Mouse (Mus musculus) ES-E14 (cell line): ENCODE data around the gene Kif20b. TPM values are rescaled to one million over a fixed set of nuclear protein-coding genes. Genes with fewer than 3 reads are reported as not detected.

Experiments
- DNase-seq: peaks from one replicate; pipeline ENCODE4 v3.0.0-alpha.2; 2013; ENCODE audit warnings: low read depth, low spot score
- H3K27ac ChIP-seq: 2 replicates; pipeline ENCODE4 v1.5.1; 2012; ENCODE audit warnings: low read depth, mild to moderate bottlenecking, low read length, moderate library complexity, mixed read lengths; ENCODE audit not compliant: poor library complexity, insufficient read depth, severe bottlenecking
- H3K36me3 ChIP-seq: 2 replicates; pipeline ENCODE4 v1.6.1; 2012; ENCODE audit warnings: mild to moderate bottlenecking, low read length, moderate library complexity, mixed read lengths; ENCODE audit not compliant: control insufficient read depth, poor library complexity, insufficient read depth, severe bottlenecking
- H3K4me1 ChIP-seq, 2 experiments: fragments of 150-350 bp in 1 of 2; sonication (generic) in 1 of 2; 2 replicates each; pipeline ENCODE4 v1.6.1; 2012; ENCODE audit warnings: low read length in 2 of 2, mild to moderate bottlenecking in 1 of 2, mixed read lengths in 1 of 2; ENCODE audit not compliant: control insufficient read depth in 2 of 2, insufficient read depth in 2 of 2, poor library complexity in 1 of 2
- H3K4me3 ChIP-seq, 2 experiments: fragments of 150-350 bp in 1 of 2; sonication (generic) in 1 of 2; 2 replicates each; pipeline ENCODE4 v1.5.1; 2012; ENCODE audit warnings: low read length in 2 of 2, low read depth in 1 of 2, mild to moderate bottlenecking in 1 of 2, mixed read lengths in 1 of 2; ENCODE audit not compliant: insufficient read depth in 1 of 2, poor library complexity in 1 of 2, severe bottlenecking in 1 of 2
- H3K9ac ChIP-seq: 2 replicates; pipeline ENCODE4 v1.6.1; 2012; ENCODE audit warnings: low read depth, mild to moderate bottlenecking, low read length, mixed read lengths; ENCODE audit not compliant: poor library complexity, insufficient read depth, severe bottlenecking
- H3K9me3 ChIP-seq: fragments of 150-350 bp; sonication (generic); 2 replicates; pipeline ENCODE4 v1.6.1; 2012; ENCODE audit warnings: low read depth, mild to moderate bottlenecking, low read length; ENCODE audit not compliant: control insufficient read depth, insufficient read depth
- CHD2 ChIP-seq: IDR thresholded peaks from 2 replicates; pipeline ENCODE4 v1.6.1; 2014; ENCODE audit warnings: mild to moderate bottlenecking, low read depth, low read length, inconsistent platforms
- HCFC1 ChIP-seq: IDR thresholded peaks from 2 replicates; pipeline ENCODE4 v1.6.1; 2012; ENCODE audit warnings: low read length, inconsistent platforms, borderline replicate concordance; ENCODE audit not compliant: insufficient read depth
- MAFK ChIP-seq: IDR thresholded peaks from 2 replicates; pipeline ENCODE4 v1.6.1; 2014; ENCODE audit warnings: mild to moderate bottlenecking, low read depth, low read length, inconsistent platforms; ENCODE audit not compliant: insufficient read depth
- ZC3H11A ChIP-seq: IDR thresholded peaks from 2 replicates; pipeline ENCODE4 v1.6.1; 2012; ENCODE audit warnings: low read depth, mild to moderate bottlenecking, inconsistent platforms, low read length, borderline replicate concordance
- ZNF384 ChIP-seq: IDR thresholded peaks from 2 replicates; pipeline ENCODE4 v1.6.1; 2012; ENCODE audit warnings: low read depth, low read length, inconsistent platforms
- in situ Hi-C, 2 experiments: fragments of 600-800 bp; cut with MboI; formaldehyde crosslinking; loops; one replicate each; pipeline ENCODE4 v1.15.1; 2025; ENCODE audit warnings: low sequenced_read_pairs in 2 of 2, inconsistent platforms in 1 of 2; ENCODE audit not compliant: unreplicated experiment in 2 of 2
- total RNA-seq: library from RNA; depleted of rRNA; stranded (reverse); fragments of 300-350 nt; gene quantifications from 2 replicates; pipeline ENCODE4 v1.2.3, GENCODE M21; 2012

Kif20b gene
- total RNA-seq, 1 experiment = 68.0 TPM

GRCm38 (mm10) chr19:34879624-34880023, 42.5 kb upstream of the Kif20b start:
- peak overlapping the region; percentile 86; the same call in 1 of the 2 replicates for H3K9ac ChIP-seq
- peak overlapping the region; percentile 71 to 80 for H3K4me3 ChIP-seq
- H3K27ac ChIP-seq = no peak overlapping the region
- in situ Hi-C loops = no loop called here
- H3K4me1 ChIP-seq = peaks cover 0 to 4% of the 10 kb centered on the region in 2 experiments; a peak in 1 of 4 replicates
- no peaks in the 10 kb centered on the region for H3K36me3 ChIP-seq
- DNase-seq = no peak
- TF ChIP-seq CHD2 (no peak), ZNF384 (no peak), MAFK (no peak), HCFC1 (no peak), ZC3H11A (no peak)
- no peaks in the 10 kb centered on the region for H3K9me3 ChIP-seq

GRCm38 (mm10) chr19:34881160-34881559, 41.0 kb upstream of the Kif20b start:
- Histone ChIP-seq H3K4me3 (no peak overlapping the region), H3K36me3 (no peaks in the 10 kb centered on the region), H3K9me3 (no peaks in the 10 kb centered on the region), H3K4me1 (peaks cover 0 to 4% of the 10 kb centered on the region in 2 experiments; a peak in 1 of 4 replicates), H3K27ac (no peak overlapping the region), H3K9ac (no peak overlapping the region)
- no peak for TF ChIP-seq CHD2
- no peak for TF ChIP-seq HCFC1
- no peak for TF ChIP-seq MAFK
- DNase-seq = no peak
- in situ Hi-C loops = no loop called here

DNA sequence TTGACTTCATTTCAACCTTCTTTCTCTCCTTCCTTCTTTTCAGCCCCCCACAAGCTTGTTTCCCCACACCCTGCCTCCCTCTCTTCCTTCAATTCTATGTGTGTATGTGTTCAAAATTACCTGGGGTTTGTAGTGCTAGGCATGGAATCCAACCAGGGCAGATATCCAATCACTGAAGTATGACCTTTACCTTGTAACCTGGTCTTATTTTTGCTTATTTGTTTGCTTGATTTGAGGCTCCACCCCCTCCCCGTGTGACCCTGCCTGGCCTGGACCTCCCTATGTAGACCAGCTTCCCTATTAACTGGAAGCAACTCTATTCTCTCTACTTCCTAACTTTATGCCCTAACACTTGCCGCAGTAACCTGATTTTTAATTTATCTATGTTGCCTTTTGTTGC, 39.7 kb upstream of the Kif20b start:
- Histone ChIP-seq H3K4me1 (peaks cover 0 to 4% of the 10 kb centered on the region in 2 experiments; a peak in 1 of 4 replicates), H3K27ac (no peak overlapping the region), H3K4me3 (no peak overlapping the region), H3K9me3 (no peaks in the 10 kb centered on the region), H3K36me3 (no peaks in the 10 kb centered on the region), H3K9ac (no peak overlapping the region)
- in situ Hi-C loops = no loop called here
- TF ChIP-seq ZNF384 = no peak
- TF ChIP-seq CHD2 = no peak
- no peak for TF ChIP-seq MAFK
- TF ChIP-seq ZC3H11A = no peak
- no peak for TF ChIP-seq HCFC1
- DNase-seq = no peak

DNA sequence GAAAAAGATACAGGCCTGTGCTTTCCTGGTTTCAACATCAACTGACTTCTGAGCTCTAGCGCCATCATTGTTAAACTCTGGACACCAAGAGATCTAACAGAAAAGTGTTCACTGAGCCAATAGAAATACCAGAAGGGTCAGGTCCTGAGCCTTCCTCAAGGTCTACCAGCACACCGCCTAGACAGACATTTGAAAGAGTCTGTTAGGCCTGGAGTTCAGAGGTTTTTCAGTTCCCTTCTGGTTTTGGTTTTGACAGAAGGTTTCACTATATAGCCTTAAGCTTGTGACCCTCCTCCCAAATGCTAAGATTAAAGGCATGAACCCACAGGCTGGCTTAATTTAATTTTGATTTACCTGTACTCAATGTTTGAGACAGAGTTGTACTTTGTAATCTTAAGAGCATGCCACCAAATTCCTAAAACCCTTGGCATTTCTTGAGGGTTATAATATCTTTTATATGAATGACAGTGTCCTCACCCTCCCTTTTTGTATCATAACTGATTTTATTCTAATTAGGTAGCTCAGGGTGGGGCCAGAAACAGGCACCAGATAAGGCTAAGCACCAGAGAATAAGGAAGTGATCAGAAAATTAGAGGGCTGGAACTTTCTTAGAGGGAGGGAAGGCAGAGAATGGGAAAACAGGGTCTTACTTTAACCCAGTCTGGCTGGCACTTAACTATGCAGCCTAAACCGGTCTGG, 38.5 kb upstream of the Kif20b start:
- DNase-seq = no peak
- no peak overlapping the region for H3K9ac ChIP-seq
- no peaks in the 10 kb centered on the region for H3K36me3 ChIP-seq
- H3K4me1 ChIP-seq = peaks cover 0 to 4% of the 10 kb centered on the region in 2 experiments; a peak in 1 of 4 replicates
- H3K9me3 ChIP-seq = no peaks in the 10 kb centered on the region
- in situ Hi-C loops = no loop called here
- H3K4me3 ChIP-seq = no peak overlapping the region
- no peak for TF ChIP-seq CHD2
- TF ChIP-seq HCFC1 = no peak
- no peak for TF ChIP-seq MAFK
- TF ChIP-seq ZC3H11A = no peak
- no peak for TF ChIP-seq ZNF384
- H3K27ac ChIP-seq = no peak overlapping the region
